Mouse (Mus musculus) kidney, embryonic 15.5 days (tissue): ENCODE measurements at regions not wholly inside any gene's neighbourhood (a gene's known extent, or its start where the extent isn't known, plus 50 kb on each side); places are given as distances from the start of the nearest gene placed in this dataset.
A peak's percentile ranks its signal among the peaks of the same experiment; 100 is the strongest.

Source experiments
- ATAC-seq: fragments of 200-750 bp; cut with Nextera tagmentation; replicated peaks from 2 replicates; pipeline ENCODE4 v1.8.0; 2017; ENCODE audit warnings: moderate TSS enrichment; ENCODE audit not compliant: low FRiP score
- H3K27ac ChIP-seq: fragments of 300-500 bp; sonication (generic); 2 replicates; pipeline ENCODE4 v1.5.1; 2015; ENCODE audit warnings: mild to moderate bottlenecking, inconsistent platforms
- H3K27me3 ChIP-seq: fragments of 300-500 bp; sonication (generic); 2 replicates; pipeline ENCODE4 v1.6.1; 2015; ENCODE audit warnings: inconsistent platforms
- H3K36me3 ChIP-seq: fragments of 300-500 bp; sonication (generic); 2 replicates; pipeline ENCODE4 v1.6.1; 2015; ENCODE audit warnings: inconsistent platforms
- H3K4me1 ChIP-seq: fragments of 300-500 bp; sonication (generic); 2 replicates; pipeline ENCODE4 v1.6.1; 2015; ENCODE audit warnings: inconsistent platforms
- H3K4me2 ChIP-seq: fragments of 300-500 bp; sonication (generic); 2 replicates; pipeline ENCODE4 v1.6.1; 2015; ENCODE audit warnings: moderate library complexity, mild to moderate bottlenecking, inconsistent platforms
- H3K4me3 ChIP-seq: fragments of 300-500 bp; sonication (generic); replicated peaks from 2 replicates; pipeline ENCODE4 v1.5.1; 2015; ENCODE audit warnings: mild to moderate bottlenecking, inconsistent platforms
- H3K9ac ChIP-seq: fragments of 300-500 bp; sonication (generic); 2 replicates; pipeline ENCODE4 v1.6.1; 2015; ENCODE audit warnings: mild to moderate bottlenecking, inconsistent platforms
- H3K9me3 ChIP-seq: fragments of 300-500 bp; sonication (generic); replicated peaks from 2 replicates; pipeline ENCODE4 v1.6.1; 2016; ENCODE audit warnings: inconsistent platforms
- WGBS: fragments of 180-500 bp; shearing (Covaris S2); methylation state at CpG from one replicate; pipeline ENCODE4 v1.1.7; 2015; ENCODE audit warnings: mixed read lengths; 5-methylcytosine and 5-hydroxymethylcytosine counted together

DNA sequence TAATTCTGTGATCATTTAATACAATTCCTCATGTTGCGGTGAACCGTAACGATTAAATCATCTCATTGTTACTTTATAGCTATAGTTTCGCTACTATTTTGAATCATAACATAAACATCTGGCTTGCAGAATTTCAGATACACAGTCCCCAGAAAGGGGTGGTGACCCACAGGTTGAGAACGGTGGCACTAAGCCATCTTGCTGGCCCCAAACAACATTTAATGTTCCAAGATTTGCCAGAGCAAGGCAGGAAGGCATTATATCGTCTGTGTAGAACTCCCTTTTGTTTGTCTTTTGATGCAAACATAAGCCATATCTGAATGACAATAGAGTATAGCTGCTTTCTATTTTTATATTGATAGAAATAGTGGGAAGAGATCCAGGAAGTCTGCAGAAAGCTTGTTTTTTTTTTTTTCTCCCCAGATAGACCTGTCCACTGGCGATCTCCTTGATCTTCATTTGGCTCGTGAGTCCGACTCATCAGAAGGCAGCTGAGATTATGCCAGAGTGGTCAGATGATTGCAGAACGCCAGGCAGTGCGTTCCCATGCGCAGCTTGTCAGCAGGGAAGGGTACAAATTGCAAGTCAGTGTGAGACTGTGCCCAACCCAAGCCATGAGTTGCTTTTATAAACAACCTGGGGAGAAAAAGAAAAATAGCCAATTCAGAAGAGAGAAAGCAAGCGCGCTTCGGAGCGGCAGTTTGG is 213.9 kb downstream of the Dok5 start:
- H3K4me2 ChIP-seq, result no peak overlapping the region
- H3K9ac ChIP-seq, result no peak overlapping the region
- no peaks in the 10 kb centered on the region for H3K27me3 ChIP-seq
- 71% methylated on average over 16 of the region's 16 CpGs for WGBS
- H3K27ac ChIP-seq, result no peak overlapping the region
- ATAC-seq, result no peak
- peaks cover 11% of the 10 kb centered on the region; the same call in 1 of the 2 replicates for H3K4me1 ChIP-seq
- no peak overlapping the region for H3K4me3 ChIP-seq
- no peaks in the 10 kb centered on the region for H3K36me3 ChIP-seq
- H3K9me3 ChIP-seq, result no peaks in the 10 kb centered on the region

DNA sequence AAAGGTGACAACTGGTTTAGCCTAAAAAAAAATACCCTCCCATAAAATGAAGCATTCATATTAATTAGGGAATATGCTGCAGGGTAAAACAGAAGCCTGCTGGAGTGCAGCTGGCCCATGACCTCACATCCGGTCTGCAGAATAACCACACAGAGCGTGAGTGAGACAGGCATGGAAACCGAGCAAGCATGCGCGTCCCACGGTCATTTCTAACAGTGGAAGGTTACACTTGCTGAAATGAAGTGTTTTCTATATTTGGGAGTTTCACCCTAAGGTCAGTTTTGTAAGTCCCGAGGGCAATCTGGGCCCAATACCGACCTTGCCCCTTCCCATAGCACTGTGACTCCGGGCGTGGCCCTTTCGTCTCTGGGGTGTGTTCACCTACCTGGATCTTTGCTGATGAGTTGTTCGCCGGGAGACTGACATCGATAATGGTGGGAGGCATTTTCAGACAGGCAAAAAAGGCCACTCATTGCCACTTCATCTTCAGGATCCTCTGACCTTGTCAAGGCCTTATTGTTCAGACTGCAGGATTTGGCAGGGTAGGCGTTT is 214.6 kb downstream of the Dok5 start:
- H3K27me3 ChIP-seq, result no peaks in the 10 kb centered on the region
- no peak for ATAC-seq
- H3K36me3 ChIP-seq, result no peaks in the 10 kb centered on the region
- H3K4me3 ChIP-seq, result no peak overlapping the region
- no peak overlapping the region for H3K9ac ChIP-seq
- H3K9me3 ChIP-seq, result no peaks in the 10 kb centered on the region
- H3K4me2 ChIP-seq, result no peak overlapping the region
- H3K27ac ChIP-seq, result no peak overlapping the region
- 76% methylated on average over 15 of the region's 15 CpGs for WGBS
- H3K4me1 ChIP-seq, result peaks cover 11% of the 10 kb centered on the region; the same call in 1 of the 2 replicates

DNA sequence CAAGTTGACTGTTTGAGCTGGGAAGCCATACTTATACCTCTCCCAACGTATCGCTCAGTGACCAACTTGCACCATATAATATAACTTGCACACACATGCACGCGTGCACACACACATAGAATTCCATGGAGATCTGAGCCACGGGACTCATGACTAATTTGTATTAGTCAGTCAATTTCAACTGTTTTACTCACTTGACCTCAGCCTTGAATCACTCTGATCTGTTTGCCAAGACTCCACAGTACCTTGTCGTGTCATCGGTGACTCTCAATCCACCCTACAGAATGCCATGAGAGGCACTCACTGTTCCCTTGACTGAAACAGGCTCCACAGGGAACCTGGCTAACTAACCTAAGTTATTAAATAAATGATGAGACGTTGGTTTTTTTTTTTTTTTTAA is 215.6 kb downstream of the Dok5 start:
- Histone ChIP-seq H3K27ac (no peak overlapping the region), H3K9me3 (no peaks in the 10 kb centered on the region), H3K9ac (no peak overlapping the region), H3K27me3 (no peaks in the 10 kb centered on the region), H3K4me2 (no peak overlapping the region), H3K4me3 (no peak overlapping the region), H3K4me1 (peaks cover 11% of the 10 kb centered on the region; the same call in 1 of the 2 replicates), H3K36me3 (no peaks in the 10 kb centered on the region)
- no peak for ATAC-seq
- WGBS, result 92% methylated on average over 8 of the region's 8 CpGs

DNA sequence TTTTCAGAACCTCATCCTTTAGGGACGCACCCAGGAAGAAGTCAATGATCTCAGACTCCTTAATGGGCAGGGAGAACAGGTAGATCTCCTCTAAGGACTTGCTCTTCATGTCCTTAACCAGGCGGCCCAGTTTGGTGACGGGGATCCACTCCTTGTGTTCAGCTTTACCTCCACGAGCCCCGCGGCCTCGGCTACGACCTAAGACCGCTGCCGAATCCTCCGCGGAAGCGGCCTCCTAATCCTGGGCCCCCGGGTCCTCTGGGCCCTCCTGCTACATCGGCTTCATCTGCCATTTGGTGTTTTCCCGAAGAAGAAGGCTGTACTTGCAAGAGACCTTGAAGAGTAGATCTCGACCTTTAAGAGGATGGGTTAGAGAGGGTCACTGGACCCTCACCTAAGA is 223.0 kb downstream of the Dok5 start:
- Histone ChIP-seq H3K27me3 (no peaks in the 10 kb centered on the region), H3K36me3 (no peaks in the 10 kb centered on the region), H3K4me3 (no peak overlapping the region), H3K27ac (no peak overlapping the region), H3K4me2 (no peak overlapping the region), H3K9me3 (no peaks in the 10 kb centered on the region), H3K9ac (no peak overlapping the region), H3K4me1 (no peaks in the 10 kb centered on the region)
- ATAC-seq, result no peak
- WGBS, result 93% methylated on average over 17 of the region's 17 CpGs

DNA sequence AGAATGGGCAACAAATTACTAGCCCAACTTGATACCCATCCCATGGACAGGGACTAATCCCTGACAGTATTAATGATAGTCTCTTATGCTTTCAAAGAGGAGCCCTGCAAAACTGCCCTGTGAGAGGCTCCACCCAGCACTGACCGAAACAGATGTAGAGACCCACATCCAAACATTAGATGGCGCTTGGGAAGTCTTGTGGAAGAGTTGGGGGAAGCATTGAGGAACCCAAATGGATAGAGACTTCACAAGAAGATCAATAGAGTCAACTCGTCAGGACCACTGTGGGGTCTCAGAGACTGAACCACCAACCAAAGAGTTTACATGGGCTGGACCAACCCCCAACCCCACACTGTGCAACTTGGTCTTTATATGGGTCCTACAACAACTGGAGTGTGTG is 225.2 kb downstream of the Dok5 start:
- Histone ChIP-seq H3K4me1 (0 out of 2 replicates have a peak, but pooled peaks cover 6% of the 10 kb centered on the region), H3K4me2 (no peak overlapping the region), H3K27ac (no peak overlapping the region), H3K9ac (no peak overlapping the region), H3K4me3 (no peak overlapping the region), H3K36me3 (no peaks in the 10 kb centered on the region), H3K9me3 (no peaks in the 10 kb centered on the region), H3K27me3 (no peaks in the 10 kb centered on the region)
- ATAC-seq, result no peak
- WGBS, result 83% methylated on average over 3 of the region's 3 CpGs

DNA sequence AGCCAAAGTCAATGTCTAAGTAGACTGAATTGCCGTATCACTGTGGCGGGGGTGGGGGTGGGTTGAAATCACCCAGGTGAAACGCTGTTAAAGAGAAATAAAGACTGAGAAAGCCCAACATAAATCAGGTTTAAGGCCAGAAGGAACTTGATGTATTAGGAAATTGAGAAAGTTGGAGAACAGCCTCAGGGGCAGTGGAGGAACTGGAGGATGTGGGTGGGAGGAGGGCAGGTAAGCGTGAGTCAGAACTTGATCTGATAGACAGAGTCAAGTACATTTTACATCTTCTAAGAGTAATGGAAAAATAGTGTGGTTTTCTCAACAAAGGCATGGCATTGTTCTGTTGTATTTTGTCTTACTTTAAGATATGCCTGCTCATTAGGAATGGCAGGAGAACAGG is 228.8 kb downstream of the Dok5 start:
- Histone ChIP-seq H3K9ac (no peak overlapping the region), H3K4me1 (0 out of 2 replicates have a peak, but pooled peaks cover 11% of the 10 kb centered on the region), H3K4me2 (no peak overlapping the region), H3K9me3 (no peaks in the 10 kb centered on the region), H3K36me3 (no peaks in the 10 kb centered on the region), H3K27me3 (no peaks in the 10 kb centered on the region), H3K27ac (no peak overlapping the region), H3K4me3 (no peak overlapping the region)
- 20% methylated on average over 4 of the region's 4 CpGs for WGBS
- peak; percentile 36; the same call in 1 of the 2 replicates for ATAC-seq

DNA sequence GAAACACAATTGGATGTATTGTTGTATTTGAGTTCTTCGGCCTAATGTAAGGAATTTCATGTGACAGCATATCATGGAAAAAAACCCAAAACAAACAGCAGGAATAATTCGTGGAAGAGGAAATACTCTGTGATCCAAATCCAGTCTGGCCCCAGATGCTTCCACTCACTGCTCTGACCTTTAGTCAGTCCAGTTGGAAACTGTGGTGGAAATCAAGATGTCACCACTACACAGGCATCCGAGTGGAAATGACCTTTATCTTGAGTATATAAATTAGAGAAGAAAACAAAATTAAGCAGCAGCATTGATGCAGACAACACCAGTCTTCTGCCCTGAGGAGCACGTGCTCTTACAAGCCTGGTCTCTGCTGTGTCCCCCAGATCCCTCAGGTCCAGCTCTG is 230.9 kb downstream of the Dok5 start:
- H3K27ac ChIP-seq, result 0 out of 2 replicates have a peak overlapping the region, but pooled peaks have one; percentile 37
- WGBS, result 27% methylated on average over 4 of the region's 4 CpGs
- 0 out of 2 replicates have a peak, but pooled peaks cover 11% of the 10 kb centered on the region for H3K4me1 ChIP-seq
- ATAC-seq, result peak; percentile 52; the same call in 1 of the 2 replicates
- H3K4me3 ChIP-seq, result no peak overlapping the region
- no peaks in the 10 kb centered on the region for H3K27me3 ChIP-seq
- H3K9ac ChIP-seq, result no peak overlapping the region
- no peaks in the 10 kb centered on the region for H3K36me3 ChIP-seq
- no peak overlapping the region for H3K4me2 ChIP-seq
- no peaks in the 10 kb centered on the region for H3K9me3 ChIP-seq

DNA sequence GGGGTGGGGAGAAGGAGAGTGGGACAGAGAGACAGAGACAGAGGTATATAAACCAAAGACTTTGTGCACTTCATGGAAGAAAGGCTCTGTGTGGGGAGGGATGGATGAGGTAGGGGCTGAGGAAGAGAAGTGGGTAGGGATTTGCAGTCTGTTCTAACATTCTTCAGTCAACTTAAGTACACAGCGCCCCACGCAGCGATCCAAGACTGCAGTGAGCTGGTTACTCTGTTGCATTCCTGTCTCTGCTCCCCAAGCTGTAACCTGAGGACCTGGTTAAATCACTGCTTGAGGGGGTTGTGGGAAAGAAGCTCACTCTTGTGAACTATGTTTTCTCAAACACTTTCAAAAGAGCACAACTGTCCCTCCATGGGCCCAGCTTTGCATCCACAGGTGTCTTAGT is 237.8 kb downstream of the Dok5 start:
- Histone ChIP-seq H3K4me1 (peaks cover 6% of the 10 kb centered on the region), H3K36me3 (no peaks in the 10 kb centered on the region), H3K4me3 (no peak overlapping the region), H3K9me3 (peaks cover 3% of the 10 kb centered on the region; the same call in 1 of the 2 replicates), H3K27me3 (no peaks in the 10 kb centered on the region), H3K4me2 (no peak overlapping the region), H3K9ac (no peak overlapping the region), H3K27ac (0 out of 2 replicates have a peak overlapping the region, but pooled peaks have one; percentile 48)
- 31% methylated on average over 3 of the region's 3 CpGs for WGBS
- peak; percentile 78 for ATAC-seq

DNA sequence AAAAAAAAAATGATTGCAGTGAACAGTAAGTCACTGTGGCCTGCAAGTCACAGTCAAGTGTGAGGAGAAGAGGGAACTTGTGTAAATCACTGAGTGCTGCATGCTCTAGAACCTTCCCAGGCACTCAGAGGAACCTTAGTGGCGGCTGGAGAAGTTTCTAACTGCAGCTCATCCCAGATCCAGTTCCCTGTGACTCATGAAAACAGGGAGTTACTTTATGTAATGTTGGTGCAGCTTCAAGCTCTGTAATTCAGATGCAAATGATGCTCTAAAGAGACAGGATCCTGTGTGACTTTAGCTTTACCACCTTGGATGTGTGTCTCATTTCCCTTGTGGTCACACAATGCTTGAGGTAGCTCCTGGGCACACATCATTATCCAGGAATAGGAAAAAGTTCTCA is 253.8 kb downstream of the Dok5 start:
- no peak for ATAC-seq
- Histone ChIP-seq H3K4me3 (no peak overlapping the region), H3K4me2 (no peak overlapping the region), H3K9me3 (no peaks in the 10 kb centered on the region), H3K27ac (no peak overlapping the region), H3K27me3 (no peaks in the 10 kb centered on the region), H3K36me3 (no peaks in the 10 kb centered on the region), H3K9ac (no peak overlapping the region), H3K4me1 (0 out of 2 replicates have a peak, but pooled peaks cover 5% of the 10 kb centered on the region)
- 87% methylated on average over 1 of the region's 1 CpGs for WGBS

DNA sequence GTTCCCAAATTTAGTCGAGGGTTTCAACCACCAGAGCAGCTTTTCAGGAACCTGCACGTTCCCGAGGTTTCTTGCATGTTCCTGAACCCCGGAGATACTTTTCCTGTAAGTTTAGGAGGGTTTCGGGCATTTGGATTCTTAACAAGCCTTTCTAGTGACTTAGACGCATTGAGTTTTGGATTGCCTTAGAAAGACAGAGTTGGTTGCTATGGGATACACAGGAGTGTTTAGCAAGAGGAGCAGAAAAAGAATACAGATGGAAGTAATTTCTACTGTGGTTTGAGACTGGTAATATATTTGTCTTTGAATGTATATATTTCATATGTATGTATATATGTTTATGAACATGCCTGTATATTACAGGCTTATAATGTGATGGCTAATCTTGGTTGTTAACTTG is 266.8 kb downstream of the Dok5 start:
- Histone ChIP-seq H3K36me3 (no peaks in the 10 kb centered on the region), H3K9ac (no peak overlapping the region), H3K4me2 (no peak overlapping the region), H3K4me3 (no peak overlapping the region), H3K27ac (no peak overlapping the region), H3K9me3 (no peaks in the 10 kb centered on the region), H3K4me1 (no peaks in the 10 kb centered on the region), H3K27me3 (no peaks in the 10 kb centered on the region)
- 93% methylated on average over 6 of the region's 6 CpGs for WGBS
- ATAC-seq, result no peak

DNA sequence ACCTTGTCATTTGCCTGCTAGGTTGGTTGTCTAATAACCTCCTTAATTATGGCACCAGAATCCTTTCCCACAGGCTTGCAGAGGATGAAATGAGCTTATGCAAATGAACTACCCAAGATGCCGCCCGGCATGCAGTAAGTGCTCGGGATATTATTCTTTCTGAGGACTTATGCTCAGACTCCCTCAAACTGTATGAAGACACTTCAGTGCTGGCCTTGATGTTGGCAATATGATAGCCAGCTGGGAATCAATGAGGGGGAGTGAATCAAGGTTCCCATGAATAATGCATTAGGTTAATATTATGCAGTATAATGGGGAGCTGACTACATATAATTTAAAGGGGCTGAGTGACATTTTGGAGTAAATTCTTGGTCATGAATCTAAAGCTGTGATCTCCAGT is 268.6 kb downstream of the Dok5 start:
- Histone ChIP-seq H3K27ac (no peak overlapping the region), H3K36me3 (no peaks in the 10 kb centered on the region), H3K27me3 (no peaks in the 10 kb centered on the region), H3K9me3 (no peaks in the 10 kb centered on the region), H3K4me3 (no peak overlapping the region), H3K4me2 (no peak overlapping the region), H3K9ac (no peak overlapping the region), H3K4me1 (no peaks in the 10 kb centered on the region)
- no peak for ATAC-seq
- 93% methylated on average over 3 of the region's 3 CpGs for WGBS

DNA sequence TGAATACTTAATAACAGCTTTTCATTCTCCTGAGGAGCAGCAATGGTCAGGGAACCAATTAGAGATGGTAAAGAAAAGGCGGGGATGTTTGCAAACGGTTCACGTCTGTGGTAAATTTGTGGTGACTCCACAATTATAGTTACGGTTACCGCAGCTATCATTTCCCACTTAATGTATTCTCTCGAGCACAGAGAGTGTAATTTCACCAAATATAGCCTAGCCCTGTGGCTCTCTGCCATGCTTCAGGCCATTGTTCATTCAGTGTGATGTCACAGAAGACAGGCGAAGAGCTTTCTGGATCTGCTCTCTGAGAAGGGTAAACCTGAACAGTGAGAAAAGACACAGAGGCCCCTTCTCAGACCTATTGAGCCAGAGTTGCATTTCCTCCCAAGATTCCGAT is 296.9 kb downstream of the Dok5 start:
- no peaks in the 10 kb centered on the region for H3K36me3 ChIP-seq
- H3K4me1 ChIP-seq, result no peaks in the 10 kb centered on the region
- 88% methylated on average over 8 of the region's 8 CpGs for WGBS
- no peak overlapping the region for H3K9ac ChIP-seq
- H3K27me3 ChIP-seq, result no peaks in the 10 kb centered on the region
- no peak overlapping the region for H3K4me2 ChIP-seq
- no peak overlapping the region for H3K27ac ChIP-seq
- no peak overlapping the region for H3K4me3 ChIP-seq
- H3K9me3 ChIP-seq, result no peaks in the 10 kb centered on the region
- ATAC-seq, result no peak
